Mouse (Mus musculus) cortical plate, adult 2 months (tissue): ENCODE measurements at regions not wholly inside any gene's neighbourhood (a gene's known extent, or its start where the extent isn't known, plus 50 kb on each side); places are given as distances from the start of the nearest gene placed in this dataset.

Source experiments
- CTCF ChIP-seq: fragments of 200-500 bp; IDR thresholded peaks from 2 replicates; pipeline ENCODE4 v1.5.1; 2011; ENCODE audit warnings: mild to moderate bottlenecking, control low read depth, low read length; ENCODE audit not compliant: insufficient read depth; ENCODE audit errors: extremely low read depth
- POLR2A ChIP-seq: fragments of 200-500 bp; IDR thresholded peaks from 2 replicates; pipeline ENCODE4 v1.6.1; 2011; ENCODE audit warnings: mild to moderate bottlenecking, low read length, control low read depth; ENCODE audit not compliant: insufficient read depth; ENCODE audit errors: extremely low read depth

GRCm38 (mm10) chrX:99397344-99397743, 73.7 kb downstream of the Pja1 start:
- TF ChIP-seq POLR2A (no peak), CTCF (no peak)
